Mouse (Mus musculus) adrenal gland (tissue): ENCODE results near the gene Vps16.

ENCODE experiments used
- intact Hi-C: fragments of 180-260 bp; cut with DNase I; formaldehyde crosslinking; loops from one replicate; pipeline ENCODE4 v1.15.1; 2025

Vps16 gene

GRCm38 (mm10) chr2:130454748-130455370 lies 30.7 kb downstream of the Vps16 start:
- intact Hi-C loops: loop anchor here (5.0 kb wide), 1 partner anchor 42 kb away; no protein-coding TSS in a partner anchor

- intact Hi-C loops: no loop called here
These were observed 33.7 kb downstream of the Vps16 start for GRCm38 (mm10) chr2:130457871-130458270.

GRCm38 (mm10) chr2:130459576-130459975 lies 35.4 kb downstream of the Vps16 start:
- intact Hi-C loops: no loop called here

DNA sequence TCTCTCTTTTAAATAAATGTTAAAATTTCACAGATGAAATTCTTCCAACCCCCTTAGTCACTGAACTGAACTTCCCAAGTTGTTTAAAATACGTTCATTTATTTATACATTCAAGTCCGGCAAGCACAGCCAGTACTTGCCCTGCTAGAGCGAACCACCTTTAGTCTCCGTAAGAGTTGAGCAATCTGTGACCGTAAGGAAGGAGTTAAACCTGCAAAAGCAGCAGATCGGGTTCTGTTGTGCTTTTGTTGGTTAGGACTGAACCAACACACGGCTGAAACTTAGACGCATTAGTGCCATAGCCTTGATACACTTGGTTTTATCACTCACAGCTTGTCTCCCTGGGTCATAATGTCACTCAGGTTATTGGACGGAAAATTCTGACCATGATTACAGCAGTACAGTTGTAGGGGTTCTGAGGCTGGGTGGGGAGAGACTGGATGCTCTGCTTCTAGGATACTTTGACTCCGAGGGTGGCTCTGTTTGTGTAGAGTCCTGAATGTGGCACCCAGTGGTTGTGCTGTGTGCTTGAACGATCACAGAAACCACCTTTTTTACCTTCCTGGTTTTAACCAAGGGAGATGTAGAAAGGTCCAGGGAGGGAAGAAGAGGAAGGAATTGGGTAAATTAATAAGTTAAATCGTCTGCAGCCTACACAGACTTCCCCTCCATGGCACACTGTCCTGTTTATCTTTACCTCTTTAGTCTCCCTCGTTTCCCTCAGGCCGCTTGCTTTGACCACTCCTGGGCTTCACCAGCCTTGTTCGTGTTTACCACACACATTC lies 37.3 kb downstream of the Vps16 start:
- intact Hi-C loops: no loop called here

GRCm38 (mm10) chr2:130466438-130466837 lies 42.3 kb downstream of the Vps16 start:
- intact Hi-C loops: no loop called here

DNA sequence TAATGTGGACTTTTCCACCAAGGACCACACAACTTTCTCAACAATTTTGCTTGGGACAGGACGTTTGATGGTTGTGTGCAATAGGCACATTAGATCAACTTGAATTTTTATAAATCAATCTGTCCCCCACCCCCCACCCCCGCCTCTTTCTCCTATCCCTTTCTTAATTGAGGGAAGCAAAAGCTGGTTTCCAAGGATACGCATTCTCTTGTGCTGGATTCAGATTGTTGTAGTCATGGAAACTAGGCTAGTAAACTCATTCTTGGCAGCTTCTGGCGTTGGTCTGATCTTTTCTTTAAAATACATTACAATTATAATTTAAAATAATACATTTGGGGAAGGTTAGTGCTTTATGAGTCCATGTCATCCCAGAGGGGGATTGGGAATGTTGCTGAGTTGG lies 45.2 kb downstream of the Vps16 start:
- intact Hi-C loops: no loop called here

GRCm38 (mm10) chr2:130469935-130470334 lies 45.8 kb downstream of the Vps16 start:
- intact Hi-C loops: no loop called here

DNA sequence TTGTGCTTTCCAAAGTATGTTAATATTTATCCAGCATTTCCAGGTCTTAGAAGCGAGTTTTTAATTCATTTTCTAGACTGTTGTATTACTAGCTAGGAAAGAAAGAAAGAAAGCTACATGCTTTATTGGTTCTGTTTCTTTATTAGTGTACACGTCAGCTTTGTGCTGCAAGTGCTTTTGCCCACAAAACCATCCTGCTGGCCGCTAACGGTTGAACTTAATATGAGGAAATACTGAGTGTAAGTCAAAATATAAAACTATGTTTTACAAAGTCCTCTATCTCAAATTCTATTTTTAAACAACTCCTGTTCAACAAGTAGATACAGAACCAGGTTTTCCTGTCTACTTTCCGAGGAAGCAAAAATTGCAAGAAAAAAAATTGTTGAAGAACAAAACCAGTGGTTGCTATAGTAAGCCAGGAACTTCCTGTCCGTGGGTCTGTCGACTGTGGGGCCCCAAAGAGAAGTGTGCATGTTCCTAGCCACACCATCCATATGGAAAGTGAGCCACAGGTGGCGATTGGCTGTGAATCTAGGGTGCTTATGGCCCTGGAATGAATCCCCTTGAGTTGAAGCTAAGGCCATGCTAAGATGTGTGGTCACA lies 48.9 kb downstream of the Vps16 start:
- intact Hi-C loops: no loop called here

DNA sequence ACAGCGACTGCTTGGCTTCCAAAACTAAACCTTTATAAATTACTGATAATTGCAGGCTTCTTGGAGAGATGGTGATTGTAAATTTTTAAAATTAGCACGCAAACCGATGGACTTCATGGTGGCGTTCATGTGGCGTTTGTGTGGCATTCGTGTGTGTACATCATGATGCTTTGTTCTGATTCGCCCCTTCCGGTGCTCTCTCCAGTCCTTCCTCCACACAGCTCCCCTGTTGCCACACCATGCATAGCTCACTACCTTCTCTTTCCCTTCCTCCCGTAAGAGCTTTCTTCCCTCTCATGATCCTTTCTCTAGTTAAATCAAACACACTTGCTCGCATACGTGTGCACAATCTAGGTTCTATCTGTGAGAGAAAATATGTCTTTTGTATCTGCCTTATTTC lies 51.6 kb downstream of the Vps16 start:
- intact Hi-C loops: no loop called here

DNA sequence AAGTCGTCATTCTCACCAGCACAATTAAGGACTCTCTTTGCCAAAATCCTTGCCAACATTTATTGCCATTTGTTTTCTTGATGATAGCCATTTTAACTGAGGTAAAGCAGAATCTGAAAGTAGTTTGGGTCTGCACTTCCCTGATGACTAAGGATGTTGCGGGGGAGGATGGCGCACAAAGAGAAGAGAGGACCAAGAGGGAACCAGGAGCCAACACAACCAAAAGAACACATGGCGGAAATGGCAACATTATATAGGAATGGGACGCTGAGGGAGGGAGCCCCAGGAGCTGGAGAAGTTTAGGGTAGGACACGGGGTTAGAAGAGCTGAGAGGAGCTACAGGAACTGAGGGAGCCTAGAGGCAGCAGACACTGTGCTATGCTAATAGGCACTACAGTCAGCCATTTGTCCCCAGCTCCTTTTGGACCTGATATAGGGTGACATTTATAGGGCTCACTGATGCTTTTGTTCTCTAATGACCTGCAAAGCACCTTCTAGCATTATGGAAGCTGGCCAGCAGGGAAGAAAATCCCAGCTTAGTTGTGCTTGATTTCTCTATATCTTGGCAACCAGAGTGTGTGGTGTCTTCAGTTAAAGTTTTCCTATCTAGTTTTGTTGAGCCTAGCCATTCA lies 52.6 kb downstream of the Vps16 start:
- intact Hi-C loops: no loop called here

- intact Hi-C loops: no loop called here
These were observed 58.0 kb downstream of the Vps16 start for GRCm38 (mm10) chr2:130482177-130482576.

DNA sequence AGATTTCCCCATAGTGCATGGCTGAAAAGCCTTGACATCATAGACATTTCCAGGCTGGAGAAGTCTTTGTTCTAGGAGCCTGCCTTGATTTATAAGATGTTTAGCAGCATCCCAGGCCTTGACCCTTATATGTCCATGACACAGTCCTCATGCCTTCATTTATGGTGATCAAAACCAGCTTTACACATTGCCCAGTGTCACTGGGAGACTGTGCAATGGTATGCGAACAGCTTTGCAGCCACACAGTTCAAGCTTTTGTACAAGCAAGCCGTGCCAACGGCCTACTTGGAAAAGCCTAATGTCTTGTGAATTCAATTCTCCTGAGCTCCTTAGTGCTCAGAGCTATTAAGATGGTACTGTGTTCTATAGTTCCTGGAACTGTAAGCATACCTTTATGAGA lies 58.6 kb downstream of the Vps16 start:
- intact Hi-C loops: no loop called here

- intact Hi-C loops: no loop called here
These were observed 60.1 kb downstream of the Vps16 start for GRCm38 (mm10) chr2:130484206-130484605.

DNA sequence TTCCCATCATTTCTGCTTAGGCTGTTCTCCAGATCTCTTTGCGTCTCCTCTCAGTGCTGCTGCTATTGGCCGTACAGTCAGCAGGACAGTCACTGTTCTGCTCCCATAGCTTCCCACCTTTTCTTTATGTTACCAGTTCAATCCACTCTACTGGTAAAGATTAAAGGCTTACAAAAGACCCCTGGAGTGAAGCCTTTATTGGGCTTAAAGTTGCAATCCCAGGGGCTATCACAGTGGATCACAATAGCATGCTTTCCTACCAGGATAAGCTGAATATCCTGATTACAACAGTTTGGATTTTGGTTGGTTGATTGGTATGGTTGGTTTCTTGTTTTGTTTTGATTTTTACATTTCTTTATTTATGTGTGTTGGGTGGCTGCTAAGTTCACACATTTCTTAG lies 63.9 kb downstream of the Vps16 start:
- intact Hi-C loops: no loop called here

GRCm38 (mm10) chr2:130488600-130488999 lies 64.5 kb downstream of the Vps16 start:
- intact Hi-C loops: no loop called here

GRCm38 (mm10) chr2:130491162-130491561 lies 67.0 kb downstream of the Vps16 start:
- intact Hi-C loops: no loop called here

GRCm38 (mm10) chr2:130491587-130491986 lies 67.4 kb downstream of the Vps16 start:
- intact Hi-C loops: no loop called here
